Mouse (Mus musculus): ENCODE measurements around the gene Hist1h2bm.
"Not testable (repeated sequence)": the region's sequence is repeated elsewhere in the genome, so short reads cannot be mapped to it uniquely, and the experiment has no call there.

Hist1h2bm gene

DNA sequence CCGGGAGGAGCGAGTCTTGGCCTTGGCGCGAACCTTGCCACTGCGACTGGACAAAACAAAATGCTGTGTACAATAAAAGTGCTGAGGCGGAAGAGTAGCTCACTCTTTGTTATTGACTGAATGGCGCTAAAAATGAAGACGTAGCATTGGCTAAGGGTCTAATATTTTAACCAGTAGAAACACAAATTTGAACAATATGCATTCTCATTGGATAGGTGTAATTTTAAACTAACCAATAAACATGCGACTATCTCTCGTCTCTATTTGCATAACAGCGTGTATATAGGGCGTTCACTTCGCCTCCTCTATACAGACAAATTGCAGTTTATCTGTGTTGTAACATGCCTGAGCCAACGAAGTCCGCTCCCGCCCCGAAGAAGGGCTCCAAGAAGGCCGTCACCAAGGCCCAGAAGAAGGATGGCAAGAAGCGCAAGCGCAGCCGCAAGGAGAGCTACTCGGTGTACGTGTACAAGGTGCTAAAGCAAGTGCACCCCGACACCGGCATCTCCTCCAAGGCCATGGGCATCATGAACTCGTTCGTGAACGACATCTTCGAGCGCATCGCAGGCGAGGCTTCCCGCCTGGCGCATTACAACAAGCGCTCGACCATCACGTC is at the start of gene Hist1h2bm:
TSS of gene Hist1h2bm (plus strand) at position 288 of the 616 bp plus-strand sequence.
- DNase-seq: peak; percentile 69

DNA sequence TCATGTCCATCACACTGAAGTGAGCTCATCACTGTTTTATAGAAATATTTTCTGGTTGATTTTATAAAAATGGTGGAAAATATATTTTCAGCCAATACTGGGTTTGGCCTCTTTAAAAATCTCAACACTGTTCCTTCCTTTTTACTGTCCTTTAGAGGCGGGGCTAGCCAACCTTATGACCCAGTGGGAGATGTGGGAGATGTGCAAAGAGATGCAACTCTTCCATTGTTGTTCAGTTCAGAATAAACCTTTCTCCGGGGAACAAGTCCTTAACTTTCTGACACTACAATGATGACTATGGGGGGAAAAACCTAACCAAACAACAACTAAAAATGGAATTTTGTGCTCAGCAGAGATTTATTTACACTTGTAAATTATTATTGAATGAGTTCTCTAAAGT is 44.5 kb upstream of the Hist1h2bm start, which contains the start of gene Olfr1360:
TSS of gene Olfr1360 (minus strand) at position 101 of the 400 bp plus-strand sequence.
- DNase-seq: no peak

DNA sequence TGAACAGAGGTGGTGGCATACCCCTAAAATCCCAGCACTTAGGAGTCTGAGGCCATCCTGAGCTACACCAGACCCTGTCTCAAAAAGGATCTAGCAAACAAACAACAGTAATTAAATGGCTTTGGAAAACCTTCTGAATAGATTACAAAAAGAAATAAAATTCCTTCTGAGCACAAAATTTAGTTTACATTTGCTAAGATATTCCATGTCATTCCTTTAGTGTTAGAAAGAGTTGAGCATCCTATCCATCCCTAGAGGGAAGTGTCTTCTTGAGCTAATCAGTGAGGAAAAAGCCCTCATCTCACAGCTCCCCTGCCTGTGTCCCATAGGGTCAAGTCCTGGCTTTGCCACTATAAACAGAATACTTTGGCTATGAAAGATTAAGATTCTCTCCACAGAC is 24.0 kb upstream of the Hist1h2bm start, which contains the start of gene Olfr1359:
TSS of gene Olfr1359 (plus strand) at position 301 of the 400 bp plus-strand sequence.
- no peak for DNase-seq

DNA sequence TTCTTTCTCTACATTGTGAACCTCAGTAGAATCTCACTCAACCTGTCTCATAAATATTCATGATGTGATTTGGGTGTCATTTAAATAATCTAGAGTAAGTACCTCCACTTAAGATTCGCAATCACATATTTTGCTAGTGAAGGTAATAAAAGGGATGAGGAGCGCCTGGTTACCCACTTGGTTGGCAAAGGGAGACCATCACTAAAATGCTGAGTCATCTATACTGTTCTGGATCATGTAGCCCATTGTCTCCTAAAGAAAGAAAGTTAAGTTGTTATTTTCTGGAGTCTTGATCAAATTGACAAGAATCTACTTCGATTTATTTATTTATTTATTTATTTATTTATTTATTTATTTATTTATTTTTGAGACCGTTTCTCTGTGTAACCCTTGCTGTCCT is 15.2 kb upstream of the Hist1h2bm start:
- DNase-seq: no peak

DNA sequence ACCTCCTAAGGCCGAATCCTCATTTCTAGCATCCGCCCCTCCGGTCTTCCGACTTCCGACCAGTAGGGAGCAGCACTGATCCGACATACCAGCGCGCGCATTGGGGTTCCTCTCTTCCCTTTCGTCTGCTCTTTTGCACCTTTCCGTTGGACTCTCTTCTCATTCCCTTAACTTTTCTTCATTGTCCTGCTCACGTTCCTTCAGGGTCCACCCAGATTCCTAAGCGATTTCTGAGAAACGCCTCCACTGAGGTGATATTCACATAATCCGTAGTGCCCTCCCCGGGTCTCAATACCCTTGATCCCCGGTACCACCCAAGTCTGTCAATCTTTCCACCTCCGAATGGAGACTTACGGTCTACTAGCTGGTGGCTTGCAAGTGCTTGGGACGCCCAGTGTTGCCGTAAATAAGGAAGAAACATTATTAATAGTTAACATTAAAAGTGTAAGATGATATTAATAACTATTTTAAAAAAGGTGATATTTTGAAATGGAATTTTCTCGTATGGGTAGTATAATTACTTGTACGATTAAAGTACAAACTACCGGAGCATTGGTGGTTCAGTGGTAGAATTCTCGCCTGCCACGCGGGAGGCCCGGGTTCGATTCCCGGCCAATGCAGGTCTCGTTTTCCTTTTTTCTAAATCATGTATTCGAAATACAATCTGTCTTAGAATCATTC is 11.7 kb upstream of the Hist1h2bm start:
- DNase-seq: peak; percentile 92

DNA sequence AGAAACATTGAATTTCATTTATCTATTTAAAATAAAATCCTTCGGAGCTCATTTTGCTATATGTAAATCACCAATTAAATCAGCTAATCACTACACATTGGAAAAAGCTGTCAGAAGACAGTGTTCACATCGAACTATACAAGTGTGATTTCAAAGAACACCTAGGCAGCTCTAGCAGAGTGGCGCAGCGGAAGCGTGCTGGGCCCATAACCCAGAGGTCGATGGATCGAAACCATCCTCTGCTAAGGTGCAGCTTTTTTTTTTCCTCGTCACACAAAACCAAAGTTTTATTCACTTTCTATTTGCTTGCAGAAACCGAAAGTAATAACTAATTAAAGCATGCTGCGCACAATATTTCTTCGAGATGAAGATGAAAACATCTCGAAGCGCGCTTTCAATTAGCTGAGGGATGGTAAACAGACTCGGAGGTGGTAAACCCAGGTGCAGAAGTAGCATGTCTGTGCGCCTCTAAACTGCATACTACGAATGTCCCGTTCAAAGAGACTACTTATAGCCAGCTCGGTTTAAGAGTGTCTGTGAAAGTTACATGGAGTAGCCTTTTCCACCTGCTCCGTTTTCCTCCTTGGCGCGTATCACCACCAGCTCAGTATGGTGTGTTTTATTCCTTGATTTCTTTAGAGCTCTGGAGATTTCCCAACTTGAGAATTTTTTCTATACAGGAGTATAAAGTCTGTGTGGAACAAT is 10.9 kb upstream of the Hist1h2bm start:
- DNase-seq: peak; percentile 82

DNA sequence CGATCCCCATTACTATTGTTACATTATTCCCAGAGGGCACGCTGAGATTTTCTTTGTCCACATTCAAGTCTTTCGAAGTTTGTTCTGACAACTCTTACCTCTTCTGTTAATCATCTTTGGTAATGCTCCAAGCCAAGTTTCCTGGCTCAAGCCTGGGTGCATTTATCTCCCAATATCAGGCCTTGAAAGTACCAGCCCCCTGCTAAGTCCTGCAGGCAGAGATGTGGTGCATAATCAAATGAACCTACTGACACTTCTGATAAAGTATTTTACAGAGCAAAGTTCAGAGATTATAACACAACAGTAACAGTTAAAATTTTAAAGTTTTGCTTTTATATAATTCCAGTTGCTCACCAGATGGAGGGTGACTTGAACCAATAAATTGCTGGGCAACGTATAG is 10.1 kb upstream of the Hist1h2bm start:
- no peak for DNase-seq

DNA sequence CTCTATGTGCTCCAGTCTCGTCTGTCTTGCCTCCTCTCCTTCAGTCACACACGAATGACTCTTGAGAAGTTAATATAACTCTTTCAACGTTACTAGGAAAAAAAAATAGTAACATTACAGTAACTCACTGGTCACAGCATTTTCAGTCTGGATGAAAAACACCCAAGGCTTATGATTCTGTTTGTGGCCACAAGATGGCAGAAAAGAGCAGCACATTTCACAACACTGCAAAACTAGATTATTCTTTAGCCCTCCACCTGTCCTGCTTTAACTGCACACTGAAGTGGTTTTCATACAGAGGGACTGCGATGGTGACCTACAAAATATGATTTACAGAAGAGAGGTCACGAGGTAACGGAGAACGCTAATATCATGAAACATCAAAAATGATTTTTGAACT is 7.1 kb upstream of the Hist1h2bm start:
- DNase-seq: peak; percentile 72

DNA sequence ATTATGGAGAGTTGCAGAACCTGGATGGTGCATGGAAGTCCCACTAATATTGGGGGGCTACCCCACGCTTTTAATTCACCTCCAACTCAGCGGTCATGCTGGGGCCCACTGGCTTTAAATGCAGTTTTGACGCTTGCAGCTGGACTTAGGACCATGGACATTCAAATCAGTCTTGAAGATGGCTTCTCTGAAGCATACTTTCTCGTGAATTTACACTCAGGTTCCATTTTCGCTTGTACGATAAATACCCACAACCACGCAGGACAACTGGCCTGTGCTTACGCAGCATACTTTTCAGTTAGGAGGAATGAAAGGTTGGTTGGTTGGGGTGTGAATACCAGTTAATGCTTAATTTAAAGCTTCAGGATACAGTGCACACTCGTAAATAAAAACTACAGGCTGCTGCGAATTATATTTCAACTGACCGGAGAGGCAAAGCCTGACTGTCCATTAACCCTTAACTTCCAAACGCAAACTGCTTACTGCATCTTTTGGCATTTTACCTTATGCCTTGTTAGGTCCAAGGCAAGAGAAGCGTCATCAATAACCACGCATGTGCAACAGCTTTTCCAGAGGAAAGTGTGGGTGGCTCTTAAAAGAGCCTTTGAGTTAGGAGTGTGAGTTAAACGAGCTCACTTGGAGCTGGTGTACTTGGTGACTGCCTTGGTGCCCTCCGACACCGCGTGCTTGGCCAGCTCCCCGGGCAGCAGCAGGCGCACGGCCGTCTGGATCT is 6.5 kb upstream of the Hist1h2bm start:
- DNase-seq: no peak

DNA sequence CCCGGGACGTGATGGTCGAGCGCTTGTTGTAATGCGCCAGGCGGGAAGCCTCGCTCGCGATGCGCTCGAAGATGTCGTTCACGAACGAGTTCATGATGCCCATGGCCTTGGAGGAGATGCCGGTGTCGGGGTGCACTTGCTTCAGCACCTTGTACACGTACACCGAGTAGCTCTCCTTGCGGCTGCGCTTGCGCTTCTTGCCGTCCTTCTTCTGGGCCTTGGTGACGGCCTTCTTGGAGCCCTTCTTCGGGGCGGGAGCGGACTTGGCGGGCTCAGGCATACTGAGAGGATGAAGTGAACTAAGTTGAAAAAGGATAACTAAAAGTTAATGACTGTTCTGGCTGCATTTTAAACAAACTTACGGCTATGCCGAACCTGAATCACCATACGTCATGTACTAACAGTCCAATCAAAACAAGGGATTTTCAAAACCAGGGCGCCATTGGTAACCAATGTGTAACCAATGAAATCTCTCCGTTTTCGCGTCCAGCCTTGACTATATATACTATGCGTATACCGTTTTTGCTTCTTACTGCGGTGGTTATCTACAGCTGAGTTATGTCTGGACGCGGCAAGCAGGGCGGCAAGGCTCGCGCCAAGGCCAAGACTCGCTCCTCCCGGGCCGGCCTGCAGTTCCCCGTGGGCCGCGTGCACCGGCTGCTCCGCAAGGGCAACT is 5.8 kb upstream of the Hist1h2bm start, which contains the start of the genes Hist1h2bl and Hist1h2ai:
TSS of gene Hist1h2bl (minus strand) at position 280 of the 676 bp plus-strand sequence.
TSS of gene Hist1h2ai (plus strand) at position 559 of the 676 bp plus-strand sequence.
- DNase-seq: peak; percentile 81

DNA sequence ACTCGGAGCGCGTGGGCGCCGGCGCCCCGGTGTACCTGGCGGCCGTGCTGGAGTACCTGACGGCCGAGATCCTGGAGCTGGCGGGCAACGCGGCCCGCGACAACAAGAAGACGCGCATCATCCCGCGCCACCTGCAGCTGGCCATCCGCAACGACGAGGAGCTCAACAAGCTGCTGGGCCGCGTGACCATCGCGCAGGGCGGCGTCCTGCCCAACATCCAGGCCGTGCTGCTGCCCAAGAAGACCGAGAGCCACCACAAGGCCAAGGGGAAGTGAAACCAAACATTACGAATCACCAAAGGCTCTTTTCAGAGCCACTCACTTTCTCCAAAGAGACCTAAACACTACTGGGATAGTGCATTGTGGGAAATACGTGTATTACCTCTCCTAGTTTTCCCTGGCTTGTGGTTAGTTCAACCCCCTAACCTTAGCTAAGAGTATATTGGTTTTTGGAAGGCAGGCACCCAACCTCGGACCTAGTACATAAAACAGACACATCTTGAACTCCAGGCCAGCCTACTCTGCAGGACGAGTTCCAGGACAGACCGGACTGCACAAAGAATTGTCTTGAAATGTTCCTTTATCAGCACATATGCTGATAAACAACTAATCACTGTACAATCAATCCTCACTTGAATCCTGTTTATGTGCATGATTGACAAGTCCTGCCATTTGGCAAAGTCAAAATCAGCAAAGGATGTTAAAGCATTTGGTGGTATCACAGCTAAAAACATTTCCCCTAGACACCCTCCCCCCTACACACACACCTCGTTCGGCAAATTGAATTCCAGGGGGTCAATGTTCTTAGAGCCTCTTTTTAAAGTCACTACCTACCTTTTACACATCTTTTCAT is 5.1 kb upstream of the Hist1h2bm start:
- DNase-seq: not testable (repeated sequence)

DNA sequence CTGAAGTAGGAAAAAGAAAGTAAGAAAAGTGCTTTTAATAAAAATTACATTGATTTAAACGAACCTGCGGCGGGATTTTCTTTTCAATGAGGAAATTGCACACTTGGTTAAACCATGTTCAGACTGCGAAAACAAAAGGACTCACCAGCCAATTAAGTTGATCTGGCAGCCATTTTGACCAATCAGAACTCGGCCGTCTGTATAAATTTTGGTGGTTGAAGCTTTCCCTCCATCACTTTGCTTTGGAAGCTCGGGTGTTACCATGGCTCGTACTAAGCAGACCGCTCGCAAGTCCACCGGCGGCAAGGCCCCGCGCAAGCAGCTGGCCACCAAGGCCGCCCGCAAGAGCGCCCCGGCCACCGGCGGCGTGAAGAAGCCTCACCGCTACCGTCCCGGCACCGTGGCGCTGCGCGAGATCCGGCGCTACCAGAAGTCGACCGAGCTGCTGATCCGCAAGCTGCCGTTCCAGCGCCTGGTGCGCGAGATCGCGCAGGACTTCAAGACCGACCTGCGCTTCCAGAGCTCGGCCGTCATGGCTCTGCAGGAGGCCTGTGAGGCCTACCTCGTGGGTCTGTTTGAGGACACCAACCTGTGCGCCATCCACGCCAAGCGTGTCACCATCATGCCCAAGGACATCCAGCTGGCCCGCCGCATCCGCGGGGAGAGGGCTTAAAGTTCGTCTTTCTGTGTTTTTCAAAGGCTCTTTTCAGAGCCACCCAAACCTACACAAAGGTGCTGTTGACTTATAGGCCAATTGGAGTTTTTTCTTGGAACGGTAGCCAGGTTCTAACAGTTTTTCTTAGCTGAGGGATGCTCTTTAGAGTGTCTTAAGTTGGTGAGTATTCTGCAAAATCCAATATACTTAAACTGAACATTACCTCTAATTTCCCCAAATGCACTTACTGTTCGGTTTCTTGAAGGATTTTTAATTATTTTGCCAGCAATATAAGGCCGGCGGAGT is 4.2 kb upstream of the Hist1h2bm start, which contains the start of gene Hist1h3h:
TSS of gene Hist1h3h (plus strand) at position 263 of the 961 bp plus-strand sequence.
- DNase-seq: peak; percentile 84

DNA sequence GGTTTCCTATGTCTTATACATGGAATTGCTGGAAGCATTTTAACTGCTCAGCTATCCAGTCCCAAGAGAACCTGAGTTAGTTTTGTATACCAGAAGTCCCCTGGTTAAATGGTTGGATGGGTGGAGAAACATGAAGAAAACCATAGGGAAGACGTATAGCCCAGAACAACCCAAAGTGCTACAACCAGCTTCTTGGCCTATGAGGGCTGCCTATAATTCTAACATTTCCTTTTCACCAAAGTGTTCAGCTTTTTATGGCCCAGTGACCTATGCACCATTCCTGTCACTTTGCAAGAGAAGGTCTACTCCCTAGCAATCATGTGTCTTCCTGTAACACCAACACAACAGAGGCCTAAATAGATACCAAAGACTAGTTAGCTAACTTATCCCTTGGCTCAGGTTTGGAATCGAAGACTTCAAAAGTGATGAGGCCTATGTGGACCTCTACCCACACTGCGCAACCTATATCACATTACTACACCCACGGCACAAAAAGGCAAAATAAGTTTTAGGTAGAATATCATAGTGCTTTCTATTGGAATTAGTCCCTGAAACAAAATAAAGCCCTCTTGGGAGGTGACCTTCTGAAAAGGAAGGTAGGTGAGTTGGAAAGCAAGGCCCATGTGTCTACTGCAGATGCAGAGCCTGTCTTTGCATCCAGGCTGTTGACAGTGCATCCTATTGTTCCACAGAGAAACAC is 3.3 kb upstream of the Hist1h2bm start:
- DNase-seq: no peak

DNA sequence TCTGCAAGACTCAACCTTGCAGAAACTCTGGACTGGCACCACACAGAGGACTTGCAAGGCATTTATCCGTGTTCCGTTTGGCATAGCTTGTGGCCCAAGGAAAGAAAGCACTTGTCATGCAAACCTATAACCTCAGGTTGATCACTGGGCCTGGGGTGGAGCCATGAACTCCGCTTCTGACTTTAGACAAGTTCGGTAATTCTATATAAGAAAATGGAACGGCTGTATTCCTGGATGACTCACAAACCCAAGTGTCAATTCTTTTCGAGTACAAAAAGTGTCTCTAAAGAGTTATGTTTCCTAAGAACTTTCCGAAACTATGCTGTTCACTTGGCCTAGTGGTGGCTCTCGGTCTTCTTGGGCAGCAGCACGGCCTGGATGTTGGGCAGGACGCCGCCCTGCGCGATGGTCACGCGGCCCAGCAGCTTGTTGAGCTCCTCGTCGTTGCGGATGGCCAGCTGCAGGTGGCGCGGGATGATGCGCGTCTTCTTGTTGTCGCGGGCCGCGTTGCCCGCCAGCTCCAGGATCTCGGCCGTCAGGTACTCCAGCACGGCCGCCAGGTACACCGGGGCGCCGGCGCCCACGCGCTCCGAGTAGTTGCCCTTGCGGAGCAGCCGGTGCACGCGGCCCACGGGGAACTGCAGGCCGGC is 612 bp upstream of the Hist1h2bm start:
- peak; percentile 10 for DNase-seq

DNA sequence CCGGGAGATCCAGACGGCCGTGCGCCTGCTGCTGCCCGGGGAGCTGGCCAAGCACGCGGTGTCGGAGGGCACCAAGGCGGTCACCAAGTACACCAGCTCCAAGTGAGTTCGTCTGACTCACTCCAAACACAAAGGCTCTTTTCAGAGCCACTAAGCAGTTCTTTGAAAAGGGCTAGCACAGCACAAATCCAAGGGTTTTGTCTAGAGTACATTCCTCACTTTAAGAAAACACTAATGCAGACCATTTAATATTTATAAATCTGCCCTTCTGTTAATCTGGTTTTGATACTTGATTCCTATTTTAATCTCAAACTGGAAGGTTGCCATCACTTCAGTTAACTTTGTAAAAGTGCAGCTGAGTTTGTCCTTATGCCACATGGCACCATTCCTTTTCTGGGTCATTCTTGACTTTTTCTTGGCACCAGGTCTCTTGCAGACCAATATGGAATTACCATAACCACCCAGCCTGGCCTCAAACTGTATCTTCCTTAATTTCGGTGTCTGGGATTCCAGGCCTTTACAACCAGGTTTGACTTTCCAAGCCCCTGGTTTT is 605 bp downstream of the Hist1h2bm start:
- no peak for DNase-seq

DNA sequence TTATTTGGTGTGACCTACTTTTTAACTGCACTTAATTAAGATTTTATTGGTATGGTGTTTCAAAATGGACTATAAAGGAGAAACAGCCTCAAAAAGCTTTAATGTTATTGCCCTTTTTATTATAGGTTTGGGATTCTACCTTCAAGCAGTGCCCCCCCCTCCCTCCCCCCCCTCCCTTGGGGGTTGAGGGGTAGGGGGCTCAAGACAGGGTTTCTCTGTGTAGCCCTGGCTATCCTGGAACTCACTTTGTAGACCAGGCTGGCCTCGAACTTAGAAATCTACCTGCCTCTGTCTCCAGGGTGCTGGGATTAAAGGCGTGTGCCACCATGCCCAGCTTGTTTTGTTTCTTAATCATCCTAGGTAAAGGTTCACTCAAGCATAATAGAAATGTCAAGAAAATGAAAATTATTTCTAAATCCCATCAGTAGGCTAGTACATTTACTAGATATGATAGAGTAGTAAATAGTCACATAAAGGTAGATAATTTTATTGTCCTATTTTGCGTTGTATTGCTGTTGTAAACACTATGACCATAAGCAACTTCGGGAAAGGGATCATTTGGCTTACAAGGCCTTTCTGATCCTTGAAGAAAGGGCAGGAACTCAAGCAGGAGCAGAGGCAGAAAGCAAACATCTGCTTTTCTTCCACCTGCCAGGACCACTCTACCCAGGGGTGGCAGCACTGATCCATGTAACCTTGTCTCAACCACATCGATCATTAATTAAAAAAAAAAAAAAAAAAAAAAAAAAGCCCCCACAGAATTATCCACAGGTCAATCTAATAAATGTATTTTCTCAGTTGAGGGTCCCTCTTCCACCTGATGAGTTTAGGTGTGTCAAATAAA is 1.4 kb downstream of the Hist1h2bm start:
- peak; percentile 11 for DNase-seq

DNA sequence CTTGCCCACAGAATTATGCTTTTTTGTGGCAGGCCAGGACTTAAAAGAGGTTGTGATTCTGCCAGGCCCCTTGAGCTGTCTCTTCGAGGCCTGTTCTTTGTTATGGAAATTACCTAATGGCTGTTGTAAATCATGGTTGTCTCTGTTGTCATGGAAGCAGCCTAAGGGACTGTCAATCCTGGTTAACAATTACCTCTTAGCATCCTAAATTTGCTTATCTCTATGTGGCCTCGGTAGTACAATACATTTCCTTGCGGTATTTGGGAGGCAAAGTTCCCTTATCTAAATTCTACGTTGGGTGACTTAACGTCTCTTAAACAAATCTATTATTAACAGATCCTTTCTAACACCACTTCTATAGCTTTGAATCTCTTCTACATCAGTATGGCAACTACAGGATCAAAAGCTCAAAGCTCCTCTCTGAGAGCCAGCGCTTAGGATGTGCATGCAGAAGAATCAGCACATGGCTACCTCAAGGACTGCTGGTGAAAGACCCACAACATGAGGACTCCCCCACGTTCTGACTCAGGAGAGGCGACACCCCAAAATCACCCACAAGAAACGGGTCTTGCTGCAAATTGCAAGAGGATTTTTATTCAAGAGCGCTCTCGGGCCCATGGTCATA is 6.2 kb downstream of the Hist1h2bm start:
- DNase-seq: no peak

Data from kidney, postnatal 10 days (tissue).